Mouse (Mus musculus): ENCODE data around the gene Gltp. TPM values are rescaled to one million over a fixed set of nuclear protein-coding genes. Genes with fewer than 3 reads are reported as not detected.

Gene Gltp
- total RNA-seq (2021): 10 to 100 TPM; 50.8 to 60.5 TPM
- long read RNA-seq, experiment 1, transcript Gltp-201 (5 exons, 1,762 nt): major isoform, 98 of 113 reads
- long read RNA-seq, experiment 1, partial matches to known transcripts: 3 of 113 reads
- long read RNA-seq, experiment 1, other reads (novel, unspliced or antisense): 12 of 113 reads
- long read RNA-seq, experiment 2, transcript Gltp-201 (5 exons, 1,762 nt): major isoform, 33 of 34 reads
- long read RNA-seq, experiment 2, partial matches to known transcripts: 1 of 34 reads
- long read RNA-seq, experiment 2, other reads (novel, unspliced or antisense): 0 of 34 reads

GRCm38 (mm10) chr5:114690633-114691567 lies at the start of gene Gltp:
Gene Gltp, minus strand, starts transcription at chr5:114690984.
- peak; percentile 94 to 97 for DNase-seq

GRCm38 (mm10) chr5:114738707-114739241 lies 48.0 kb upstream of the Gltp start:
- DNase-seq: peak; percentile 36 to 66

DNA sequence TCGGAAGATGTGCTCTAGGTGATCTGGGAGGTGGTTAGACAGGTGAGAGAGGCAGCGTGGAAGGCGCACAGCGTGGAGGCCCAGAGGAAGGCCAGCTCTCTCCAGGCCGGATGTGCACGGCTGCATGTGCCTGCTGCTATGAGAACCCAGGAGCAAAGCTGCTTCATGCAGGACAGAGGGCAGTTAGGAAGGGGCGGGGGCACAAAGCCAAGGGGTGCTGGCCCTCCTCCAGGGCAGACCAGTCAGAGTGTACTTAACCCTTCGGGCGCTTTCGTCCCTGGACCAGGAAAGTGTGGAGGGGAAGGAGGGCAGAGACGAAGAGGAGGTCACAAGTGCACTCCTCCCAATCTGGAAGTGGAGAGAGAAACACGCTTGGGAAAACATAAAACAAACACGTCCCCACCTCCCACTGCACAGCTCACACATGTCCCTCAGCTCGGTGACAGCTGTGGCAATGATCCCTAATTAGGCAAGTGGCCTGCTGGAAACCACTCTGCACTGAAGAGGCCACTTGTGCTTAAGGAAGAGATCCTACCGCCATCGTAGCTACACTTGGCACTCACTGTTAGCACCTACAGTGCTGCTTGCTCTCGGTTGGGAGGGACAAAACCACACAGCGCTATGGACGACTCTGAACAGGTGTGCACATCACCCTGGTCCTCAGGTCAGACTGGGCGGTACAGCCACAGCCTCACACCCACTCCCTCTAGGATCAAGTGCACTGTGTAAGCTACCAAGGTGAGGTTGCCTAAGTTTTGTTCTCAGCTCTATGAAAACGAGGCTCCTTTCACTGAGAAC lies 46.5 kb upstream of the Gltp start:
- peak in 1 of 2 experiments; percentile 35 for DNase-seq

DNA sequence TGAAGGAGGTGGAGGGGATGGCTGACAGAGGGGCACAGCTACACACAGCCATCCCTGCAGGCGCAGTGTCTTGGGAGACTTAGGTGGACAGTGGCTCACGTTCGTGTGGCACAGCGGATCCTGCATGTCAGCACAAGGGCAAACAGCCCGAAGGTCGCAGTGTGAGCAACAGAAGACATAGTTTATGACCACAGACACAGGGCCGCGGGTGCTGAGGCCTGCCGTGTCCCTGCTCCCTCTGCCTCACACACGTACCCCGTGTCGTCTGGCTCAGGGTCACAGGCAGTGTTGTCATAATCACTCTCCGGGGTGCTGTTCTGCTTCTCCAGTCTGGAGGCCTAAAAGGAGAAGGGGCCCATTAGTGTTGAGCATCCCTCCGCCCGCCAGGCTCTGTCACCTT lies 42.8 kb upstream of the Gltp start:
- DNase-seq: peak; percentile 78 to 81

DNA sequence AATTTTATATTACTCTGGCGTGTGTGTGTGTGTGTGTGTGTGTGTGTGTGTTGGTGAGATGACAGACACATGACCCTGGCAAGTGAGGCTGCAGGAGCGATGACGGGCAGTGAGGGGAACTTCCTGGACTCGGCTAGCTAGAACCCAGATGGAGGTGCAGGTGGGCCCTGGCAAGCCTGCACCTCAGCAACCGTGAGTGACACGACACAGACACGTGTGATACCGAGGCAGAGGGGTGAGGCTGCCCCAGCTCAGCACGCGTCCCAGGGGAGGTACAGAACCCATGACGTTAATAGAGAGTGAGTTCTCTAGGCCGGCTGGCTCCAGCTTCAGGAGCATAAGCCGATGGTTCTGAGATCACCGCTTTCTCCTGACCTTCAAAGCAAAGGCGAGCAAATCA lies 41.2 kb upstream of the Gltp start:
- DNase-seq: no peak

- DNase-seq: no peak
These were observed 40.7 kb upstream of the Gltp start for GRCm38 (mm10) chr5:114731498-114731897.

GRCm38 (mm10) chr5:114730129-114730528 lies 39.3 kb upstream of the Gltp start:
- no peak for DNase-seq

DNA sequence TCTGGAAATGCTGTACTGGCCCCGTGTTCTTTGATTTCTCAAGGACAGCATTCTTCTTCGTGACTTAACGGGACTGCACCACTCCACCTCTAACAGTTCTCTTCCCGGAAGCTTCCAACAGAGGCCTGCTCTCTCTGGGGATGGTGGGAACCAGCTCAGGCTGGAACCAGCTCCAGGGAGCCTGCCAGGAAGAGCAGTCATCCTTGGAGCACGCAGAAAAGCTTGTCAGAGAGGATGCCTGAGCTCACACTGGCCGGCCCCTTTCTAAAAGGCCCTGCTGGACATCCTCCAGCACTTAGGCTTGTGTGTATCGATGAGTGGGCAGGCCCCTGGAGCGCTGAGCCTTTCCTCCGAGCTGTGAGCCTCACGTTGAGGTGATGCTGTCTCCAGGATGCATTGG lies 37.4 kb upstream of the Gltp start:
- DNase-seq: peak; percentile 46 to 66

DNA sequence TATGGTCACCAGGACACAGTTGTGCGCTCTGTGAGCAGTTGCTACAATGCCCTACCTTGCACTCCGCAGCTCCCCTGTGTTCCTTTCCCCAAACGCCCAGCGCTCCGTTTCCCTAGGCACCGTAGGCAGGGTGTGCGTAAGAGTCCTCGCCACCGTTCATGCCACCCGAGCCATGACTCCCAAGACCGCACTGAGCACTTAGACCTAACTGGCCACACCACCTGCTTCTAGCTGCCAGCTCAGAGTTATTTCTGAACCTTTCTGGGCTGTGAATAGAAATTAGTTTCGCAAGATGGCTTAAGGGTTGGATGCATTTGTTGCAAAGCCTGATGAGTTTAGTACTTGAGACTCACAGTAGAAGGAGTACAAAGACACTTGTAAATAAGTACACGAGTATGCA lies 32.1 kb upstream of the Gltp start:
- peak in 1 of 2 experiments; percentile 30 for DNase-seq

GRCm38 (mm10) chr5:114721969-114722368 lies 31.2 kb upstream of the Gltp start:
- no peak for DNase-seq

GRCm38 (mm10) chr5:114720784-114721183 lies 30.0 kb upstream of the Gltp start:
- DNase-seq: no peak

- DNase-seq: no peak
These were observed 29.1 kb upstream of the Gltp start for GRCm38 (mm10) chr5:114719928-114720270.

GRCm38 (mm10) chr5:114719003-114719927 lies 28.5 kb upstream of the Gltp start:
- DNase-seq: peak in 1 of 2 experiments; percentile 49

GRCm38 (mm10) chr5:114718483-114718882 lies 27.7 kb upstream of the Gltp start:
- DNase-seq: no peak

- DNase-seq: no peak
These were observed 27.2 kb upstream of the Gltp start for GRCm38 (mm10) chr5:114717937-114718336.

DNA sequence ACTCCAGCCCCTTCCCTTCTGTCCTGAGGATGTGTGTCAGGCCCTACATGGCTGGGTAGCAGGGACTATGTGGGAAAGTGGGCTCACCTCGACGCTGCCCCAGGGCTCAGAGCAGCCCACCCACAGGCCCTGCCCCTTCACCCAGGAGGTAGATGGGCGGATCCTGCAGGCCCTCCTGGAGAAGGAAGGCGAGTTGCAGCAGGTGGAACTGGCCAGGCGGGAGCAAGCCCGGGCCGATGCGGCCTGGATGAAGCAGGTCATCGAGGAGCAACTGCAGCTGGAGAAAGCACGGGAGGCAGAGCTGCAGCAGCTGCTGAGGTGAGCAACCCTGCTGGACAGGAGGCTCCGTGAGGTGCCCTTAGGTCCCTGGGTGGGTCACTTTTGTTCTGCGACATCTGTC lies 26.5 kb upstream of the Gltp start:
- no peak for DNase-seq

DNA sequence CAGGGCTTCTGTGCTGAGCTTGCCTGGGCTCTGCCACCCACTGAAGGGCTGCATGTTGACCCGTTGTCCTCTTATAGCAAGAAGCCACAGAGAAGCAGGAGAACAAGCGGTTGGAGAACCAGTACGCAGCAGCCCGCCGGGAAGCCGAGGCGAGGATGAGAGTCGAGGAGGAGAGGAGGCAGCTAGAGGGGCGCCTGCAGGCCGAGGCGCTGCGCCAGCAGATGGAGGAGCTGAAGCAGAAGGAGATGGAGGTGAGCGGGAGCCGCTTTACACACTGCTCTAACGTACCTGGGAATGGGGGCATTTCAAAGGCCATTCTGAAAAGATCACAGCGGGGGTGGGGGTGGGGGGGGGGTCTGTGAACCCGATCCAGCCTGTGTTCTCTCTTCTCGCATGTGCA lies 23.8 kb upstream of the Gltp start:
- no peak for DNase-seq

- no peak for DNase-seq
These were observed 18.6 kb upstream of the Gltp start for GRCm38 (mm10) chr5:114709357-114709756.

DNA sequence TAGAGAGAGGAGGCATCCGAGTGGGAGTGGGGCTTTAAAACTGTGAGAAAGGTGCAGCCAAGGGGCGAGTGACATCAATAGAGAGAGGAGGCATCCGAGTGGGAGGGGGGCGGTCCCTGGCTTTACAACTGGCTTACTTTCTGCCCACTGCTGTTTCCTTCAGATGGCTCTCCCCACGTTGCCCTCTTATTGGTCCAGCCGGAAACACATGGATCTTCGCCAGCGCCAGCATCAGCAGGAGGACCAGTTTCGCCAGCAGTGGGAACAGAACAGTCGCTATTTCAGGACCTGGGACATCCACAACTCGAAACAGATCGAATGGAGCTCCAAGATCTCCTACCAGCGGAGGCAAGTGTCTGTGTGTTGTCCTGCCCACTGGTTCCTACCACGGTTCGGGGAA lies 17.7 kb upstream of the Gltp start:
- no peak for DNase-seq

DNA sequence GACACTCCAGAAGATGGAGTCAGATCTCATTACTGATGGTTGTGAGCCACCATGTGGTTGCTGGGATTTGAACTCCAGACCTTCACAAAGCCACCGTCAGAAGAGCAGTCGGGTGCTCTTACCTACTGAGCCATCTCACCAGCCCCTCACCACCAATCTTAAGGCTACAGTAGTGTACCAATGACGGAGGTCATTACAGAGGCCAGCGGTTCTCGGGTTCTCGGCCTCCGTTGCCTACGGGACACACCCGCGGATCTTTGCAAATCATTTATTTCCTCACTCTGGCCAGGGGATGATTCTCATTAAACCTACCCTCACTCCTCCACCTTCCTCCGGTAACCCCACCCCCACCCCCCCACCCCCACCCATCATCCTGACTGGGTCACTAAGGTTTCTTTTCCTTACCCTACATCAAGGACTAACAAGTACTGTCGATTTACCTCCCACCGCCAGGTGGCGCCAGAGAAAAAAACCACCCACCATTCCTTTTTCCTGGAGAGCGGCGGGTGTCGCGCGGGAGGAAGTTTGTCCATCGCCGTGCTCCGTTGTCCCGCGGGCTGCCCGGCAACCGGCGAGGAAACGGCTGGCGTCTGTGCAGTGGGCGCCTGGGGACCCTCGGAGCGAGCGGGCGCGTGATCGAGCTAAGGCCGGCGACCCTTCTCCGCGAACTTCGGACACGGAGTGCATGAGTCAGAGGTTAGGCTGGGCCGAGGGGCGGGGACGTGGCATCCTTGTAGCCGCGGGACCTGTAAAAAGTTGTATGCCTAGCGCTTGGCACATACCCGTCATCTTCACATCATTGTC lies 16.7 kb upstream of the Gltp start, which contains the start of gene Tchp:
Tchp (plus strand) TSS at position 496 of the 804 bp plus-strand sequence.
- peak; percentile 96 for DNase-seq

Measured in adrenal gland, postnatal 36 days (tissue).